Mouse (Mus musculus) megakaryocyte-erythroid progenitor cell, adult 5-6 weeks (primary cell): Measurements from ENCODE around the gene BC030867. TPM values are rescaled to one million over a fixed set of nuclear protein-coding genes. Genes with fewer than 3 reads are reported as not detected.

ENCODE experiments used
- ATAC-seq: replicated peaks from 2 replicates; pipeline ENCODE4 v1.8.0; 2016; ENCODE audit warnings: mild to moderate bottlenecking, inconsistent platforms; ENCODE audit not compliant: severe bottlenecking, poor library complexity, low FRiP score, low TSS enrichment
- total RNA-seq, 2 experiments: library from RNA; stranded (forward) in 1 of 2; stranded (reverse) in 1 of 2; fragments of 200-1000, 215-1000 nt in 1 of 2; fragments of >200 nt in 1 of 2; fragmentation: Nextera tagmentation in 1 of 2; gene quantifications; 2 replicates each; pipeline ENCODE4 v1.2.3; 2014 to 2017

BC030867 gene
- total RNA-seq, 2 experiments from 2014 or later, result 12.3 to 48.1 TPM

DNA sequence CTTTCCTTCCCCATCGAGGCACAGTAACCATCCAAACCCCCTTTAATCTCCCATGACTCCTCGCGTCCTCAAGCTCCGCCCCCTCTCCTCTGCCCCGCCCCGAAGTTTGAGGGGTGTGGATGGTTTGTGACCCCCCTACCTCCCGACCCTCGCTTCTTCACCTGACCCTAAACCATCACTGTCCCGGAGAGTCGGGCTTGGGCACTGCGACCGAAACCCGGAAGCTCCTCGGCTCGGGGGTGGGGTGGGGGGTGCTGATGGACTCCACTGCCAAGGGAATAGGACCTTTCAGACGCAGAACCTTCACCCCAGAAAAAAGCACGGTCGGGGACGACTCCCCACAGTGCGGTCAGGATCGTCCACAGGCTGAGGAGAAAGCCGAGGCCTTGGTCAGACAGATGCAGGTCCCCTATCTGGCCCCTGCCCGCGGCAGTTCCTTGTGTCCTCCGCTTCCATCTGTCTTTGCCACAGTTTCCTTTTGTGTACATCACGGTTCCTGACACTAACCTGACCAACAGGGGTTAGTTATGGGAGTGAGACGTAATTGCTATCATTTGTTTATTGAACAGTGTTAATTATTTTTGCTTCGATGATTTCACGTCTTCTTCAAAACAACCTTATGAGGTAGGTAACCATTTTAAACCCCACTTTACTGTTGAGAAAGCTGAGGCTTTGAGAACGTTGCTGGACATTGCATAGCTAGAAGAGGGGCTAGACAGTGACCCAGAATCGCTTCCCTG, 36.6 kb downstream of the BC030867 start:
- peak; percentile 62 for ATAC-seq

GRCm38 (mm10) chr11:102287485-102287884, 38.8 kb downstream of the BC030867 start:
- ATAC-seq, result no peak

DNA sequence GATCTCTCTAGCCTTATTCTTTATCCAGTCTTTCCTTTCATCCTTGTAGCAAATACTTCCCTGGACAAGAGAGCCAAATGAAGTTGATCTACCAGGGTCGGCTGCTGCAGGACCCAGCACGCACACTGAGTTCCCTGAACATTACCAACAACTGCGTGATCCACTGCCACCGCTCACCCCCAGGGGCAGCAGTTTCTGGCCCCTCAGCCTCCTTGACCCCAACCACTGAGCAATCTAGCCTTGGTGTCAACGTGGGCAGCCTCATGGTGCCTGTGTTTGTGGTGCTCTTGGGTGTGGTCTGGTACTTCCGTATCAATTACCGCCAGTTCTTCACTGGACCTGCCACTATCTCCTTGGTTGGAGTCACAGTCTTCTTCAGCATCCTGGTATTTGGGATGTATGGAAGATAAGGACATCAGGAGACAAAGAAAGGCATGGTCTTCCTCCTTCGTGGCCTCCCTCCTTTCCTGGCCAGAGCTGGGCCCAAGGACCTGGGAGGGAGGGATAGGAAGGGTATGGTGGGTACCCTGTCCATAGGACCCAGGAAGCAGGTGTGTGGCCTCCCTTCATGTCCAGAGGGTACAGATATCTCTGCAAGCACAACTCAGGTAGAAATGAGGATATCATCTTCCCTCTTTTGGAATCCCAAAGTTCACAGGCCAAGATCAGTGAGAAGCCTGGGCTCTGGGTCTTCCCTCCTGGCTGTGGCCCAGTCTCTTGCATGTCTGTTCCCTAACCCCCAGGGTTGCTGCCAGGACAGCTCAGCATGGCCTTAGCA, 39.5 kb downstream of the BC030867 start:
- ATAC-seq, result no peak

DNA sequence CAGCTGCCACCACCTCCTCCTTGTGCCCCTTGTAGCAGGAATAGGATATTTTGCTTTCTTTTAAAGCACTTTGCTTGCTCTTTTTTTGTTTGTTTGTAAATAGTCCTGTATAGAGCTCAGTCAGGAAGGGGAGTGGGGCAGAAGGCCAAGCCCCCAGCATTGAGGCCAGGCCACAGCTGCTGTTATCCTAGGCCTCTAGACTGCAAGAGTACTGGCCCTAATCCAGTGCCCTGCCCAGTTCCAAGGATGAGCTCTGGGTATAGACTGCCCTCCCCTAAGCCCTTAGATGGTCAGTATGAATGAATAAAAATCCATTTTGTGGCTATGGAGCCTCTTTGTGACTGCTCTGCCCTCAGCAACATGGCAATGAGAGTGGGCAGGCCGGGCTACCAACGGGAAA, 40.2 kb downstream of the BC030867 start:
- no peak for ATAC-seq

DNA sequence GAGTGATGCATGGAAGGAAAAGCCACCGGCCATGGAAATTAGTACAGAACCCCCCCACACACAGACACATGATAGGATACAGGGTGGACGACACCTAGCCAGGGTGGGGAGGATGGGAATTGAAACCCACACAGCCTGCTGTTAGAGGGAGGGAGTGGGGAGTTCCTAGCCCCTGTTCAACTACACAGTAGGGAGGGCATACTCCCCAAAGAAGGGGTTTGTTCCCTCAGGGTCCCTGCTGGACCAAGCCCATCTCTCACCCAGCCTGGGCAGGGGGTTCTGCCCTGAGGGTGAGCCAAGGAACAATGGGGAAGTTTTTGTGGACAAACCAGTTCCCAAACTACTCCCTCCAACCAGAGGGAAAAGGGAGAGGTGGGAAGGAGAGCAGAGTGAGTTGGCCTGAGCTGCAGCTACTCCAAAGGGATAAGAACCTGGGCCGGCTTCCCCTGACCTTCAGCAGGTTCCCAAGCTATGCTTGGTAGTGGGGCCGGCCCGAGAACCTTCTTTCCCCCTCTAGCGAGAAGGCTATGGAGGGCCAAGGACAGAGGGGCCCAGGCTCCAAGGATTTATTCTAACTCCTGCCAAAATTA, 40.9 kb downstream of the BC030867 start:
- no peak for ATAC-seq

DNA sequence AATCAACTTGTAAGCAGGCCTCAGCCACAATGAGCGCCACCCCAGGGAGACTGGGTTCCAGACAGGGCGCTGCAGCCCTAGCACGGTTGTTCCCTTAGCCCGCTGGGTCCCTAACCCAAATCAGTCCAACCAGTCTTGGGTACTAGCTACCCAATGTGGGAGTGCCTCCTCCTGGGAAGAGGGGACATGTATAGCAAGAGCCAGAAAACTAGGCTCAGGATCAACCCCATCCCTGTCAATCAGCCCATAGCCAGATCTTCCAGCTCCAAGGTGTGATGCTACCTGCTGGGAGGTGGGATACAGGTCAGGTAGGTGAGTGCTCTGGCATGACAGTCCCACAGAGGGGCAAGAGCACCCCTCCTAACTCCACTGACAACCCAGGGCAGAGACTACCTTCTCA, 41.5 kb downstream of the BC030867 start:
- no peak for ATAC-seq

DNA sequence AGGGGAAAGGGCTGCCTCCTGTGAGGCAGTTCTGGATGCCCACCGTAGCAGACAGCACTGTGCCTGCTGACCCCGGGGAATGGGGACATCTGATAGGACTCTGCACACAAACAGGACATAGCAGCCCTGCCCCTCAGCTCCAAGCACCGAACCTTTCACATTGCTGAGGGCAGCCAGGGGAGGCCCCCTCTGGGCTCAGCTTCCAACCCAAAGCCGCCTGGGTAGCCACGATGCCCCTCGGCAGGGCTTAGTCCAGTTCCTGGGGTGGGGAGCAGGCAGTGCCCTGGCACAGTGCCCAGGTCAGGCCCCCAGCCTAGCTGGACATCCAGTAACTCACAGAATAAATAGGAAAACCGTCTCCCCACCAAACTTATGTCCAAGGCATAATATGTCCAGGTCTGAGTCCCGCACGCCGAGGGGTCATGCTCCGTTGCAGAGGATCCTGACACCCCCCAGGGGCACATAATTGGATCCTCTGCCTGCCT, 42.4 kb downstream of the BC030867 start:
- ATAC-seq, result no peak

DNA sequence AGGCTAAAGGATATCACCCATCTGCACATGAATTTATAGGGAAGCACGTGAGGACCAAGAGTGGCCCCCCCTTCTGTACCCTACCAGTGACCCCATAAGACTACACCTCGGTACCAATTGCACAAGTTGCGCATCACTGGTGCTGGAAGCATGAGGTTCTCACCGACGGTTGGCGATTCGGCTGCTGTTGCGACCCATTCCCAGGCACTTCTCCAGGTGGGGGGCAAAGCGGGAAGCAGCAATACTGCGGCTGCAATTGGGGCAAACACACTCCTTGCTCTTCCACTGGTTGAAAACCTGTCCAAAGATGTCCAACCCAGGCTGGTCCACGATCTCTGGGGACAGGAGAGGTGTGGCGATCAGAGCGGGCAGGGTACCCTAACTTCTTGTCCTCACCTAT, 45.3 kb downstream of the BC030867 start:
- ATAC-seq, result no peak

GRCm38 (mm10) chr11:102294416-102294815, 45.7 kb downstream of the BC030867 start:
- no peak for ATAC-seq

GRCm38 (mm10) chr11:102294887-102295597, 46.4 kb downstream of the BC030867 start:
- peak; percentile 26; the same call in 1 of the 2 replicates for ATAC-seq

DNA sequence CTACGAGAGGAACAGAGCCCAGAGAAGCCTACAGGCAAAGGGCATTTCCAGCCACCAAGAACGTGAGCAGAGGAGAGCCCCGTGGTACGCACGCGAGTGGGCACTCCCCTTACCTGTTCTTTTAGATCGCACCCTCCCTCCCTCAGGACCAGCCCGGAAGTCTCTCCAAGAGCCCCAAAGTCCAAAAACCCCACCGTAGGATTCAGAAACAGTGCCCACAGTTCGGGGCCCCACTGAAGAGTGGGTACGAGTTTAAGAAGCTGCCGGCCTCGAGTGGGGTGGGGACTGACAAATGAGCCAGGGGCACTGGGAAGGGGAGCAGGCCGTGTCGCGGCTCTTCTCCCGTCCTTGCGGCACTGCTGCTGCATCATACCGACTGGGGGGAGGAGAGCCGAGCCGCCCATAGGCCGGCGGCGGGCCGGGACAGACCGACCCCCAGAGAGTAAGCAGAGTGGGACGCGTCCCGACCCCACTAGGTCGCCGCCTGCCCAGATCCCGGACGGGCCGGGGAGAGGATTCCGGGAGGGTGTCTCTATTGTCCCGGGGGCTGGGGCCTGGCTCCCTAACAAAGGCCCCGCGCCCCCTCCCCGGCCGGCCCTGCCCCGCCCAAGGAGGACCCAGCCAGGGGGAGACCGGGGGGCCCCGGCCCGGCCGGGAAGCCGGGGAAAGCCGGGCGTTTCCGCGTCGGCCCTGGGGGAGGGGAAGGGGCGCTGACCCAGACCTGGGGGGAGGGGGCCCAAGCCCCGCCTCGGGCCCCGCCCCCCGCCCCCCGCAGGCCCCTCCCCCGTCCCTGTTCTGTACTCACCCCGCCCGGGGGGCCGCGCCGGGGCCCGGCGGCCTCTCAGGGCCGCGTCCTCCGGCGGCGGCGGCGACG, 47.2 kb downstream of the BC030867 start:
- ATAC-seq, result no peak

DNA sequence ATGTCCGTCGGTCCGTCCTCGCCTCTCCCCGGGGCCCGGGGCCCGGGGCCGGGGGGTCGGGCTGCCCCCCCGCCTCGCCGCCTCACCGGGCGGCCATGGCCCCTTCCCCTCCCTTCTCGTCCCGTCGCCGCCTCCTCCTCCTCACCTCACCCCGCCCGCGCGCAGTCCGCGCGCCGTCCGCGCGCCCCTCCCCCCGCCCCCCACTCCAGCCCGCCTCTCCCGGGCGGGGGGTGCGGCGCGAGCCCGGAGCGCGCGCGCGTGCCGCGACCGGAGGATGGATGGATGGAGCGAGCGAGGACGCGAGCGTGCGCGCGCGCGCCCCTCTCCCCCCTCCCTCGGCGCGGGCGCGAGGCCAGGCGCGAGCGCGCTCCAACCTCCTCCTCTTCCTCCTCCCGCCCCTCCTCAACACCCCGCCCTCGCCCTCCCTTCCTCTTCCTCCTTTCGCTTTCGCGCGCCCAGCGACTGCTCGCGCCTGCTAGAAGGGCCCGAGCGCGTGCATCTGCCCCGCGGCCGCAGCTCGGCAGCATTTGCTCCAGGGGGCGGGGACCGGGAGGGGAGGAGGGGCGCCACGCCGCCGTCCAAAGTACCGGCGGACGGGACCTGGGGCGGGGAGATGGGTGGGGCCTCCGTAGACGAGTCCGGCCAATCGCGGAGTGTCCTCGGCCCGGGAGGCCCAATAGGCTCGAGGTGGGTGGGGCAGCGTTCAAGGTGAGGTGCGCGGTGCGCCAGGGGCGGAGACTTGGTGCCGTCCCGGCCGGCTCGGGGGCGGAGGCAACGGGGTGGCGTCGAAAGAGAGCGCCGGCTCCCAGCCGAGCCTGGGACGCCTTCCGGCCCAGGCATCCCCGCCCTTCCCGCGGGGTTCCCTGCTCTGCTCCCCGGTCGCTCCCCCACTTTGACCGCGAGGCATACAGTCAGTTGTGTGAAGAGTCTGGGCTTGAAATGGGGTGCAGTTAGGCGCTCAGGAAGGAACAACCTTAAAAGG, 48.1 kb downstream of the BC030867 start, which contains the start of gene Atxn7l3:
Gene Atxn7l3 (minus strand): TSS at position 141 of the 982 bp plus-strand sequence.
- peak; percentile 91 for ATAC-seq

- no peak; the same call in 1 of the 2 replicates for ATAC-seq
Observed at GRCm38 (mm10) chr11:102297577-102298556, 49.2 kb downstream of the BC030867 start.

DNA sequence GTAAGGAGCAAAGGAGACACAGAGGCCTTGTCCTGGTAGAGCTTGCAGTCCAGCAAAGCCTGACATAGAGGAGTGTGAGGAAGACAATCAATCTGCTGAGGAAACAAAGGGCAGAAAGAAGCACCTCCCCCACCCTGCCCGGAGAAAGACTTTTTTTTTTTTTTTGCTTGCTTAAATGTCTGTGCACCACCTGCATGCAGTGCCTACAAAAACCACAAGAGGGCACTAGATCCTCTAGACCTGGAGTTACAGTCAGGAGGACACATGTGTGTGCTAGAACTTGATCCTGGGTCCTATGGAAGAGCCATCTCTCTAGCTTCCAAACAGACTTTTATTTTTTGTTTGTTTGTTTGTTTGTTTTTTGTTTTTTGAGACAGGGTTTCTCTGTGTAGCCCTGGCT, 51.2 kb downstream of the BC030867 start:
- ATAC-seq, result no peak

- no peak for ATAC-seq
Observed at GRCm38 (mm10) chr11:102304141-102304540, 55.5 kb downstream of the BC030867 start.

GRCm38 (mm10) chr11:102305359-102305758, 56.7 kb downstream of the BC030867 start:
- no peak for ATAC-seq
